Mouse (Mus musculus) megakaryocyte, embryonic 14.5 days (primary cell): ENCODE measurements around the gene Rasd1.

Experiments used
- FLI1 ChIP-seq: IDR thresholded peaks from 2 replicates; pipeline ENCODE4 v1.6.1; 2012; ENCODE audit warnings: low read length, inconsistent platforms, mixed read lengths
- GATA1 ChIP-seq: IDR thresholded peaks from 3 replicates; pipeline ENCODE4 v1.6.1; 2012; ENCODE audit warnings: mixed read lengths, low read length, inconsistent platforms, borderline replicate concordance

GRCm38 (mm10) chr11:60009451-60009850, 44.7 kb upstream of the Rasd1 start:
- TF ChIP-seq GATA1 = no peak
- no peak for TF ChIP-seq FLI1
